Mouse (Mus musculus): ENCODE measurements around the gene Bnipl.

Bnipl gene

GRCm38 (mm10) chr3:95233303-95233980, 17.6 kb downstream of the Bnipl start:
- TF ChIP-seq GATA4 (IDR thresholded peaks at IDR 0.05; ENCODE audit: insufficient replicate concordance, low read length): no peak

DNA sequence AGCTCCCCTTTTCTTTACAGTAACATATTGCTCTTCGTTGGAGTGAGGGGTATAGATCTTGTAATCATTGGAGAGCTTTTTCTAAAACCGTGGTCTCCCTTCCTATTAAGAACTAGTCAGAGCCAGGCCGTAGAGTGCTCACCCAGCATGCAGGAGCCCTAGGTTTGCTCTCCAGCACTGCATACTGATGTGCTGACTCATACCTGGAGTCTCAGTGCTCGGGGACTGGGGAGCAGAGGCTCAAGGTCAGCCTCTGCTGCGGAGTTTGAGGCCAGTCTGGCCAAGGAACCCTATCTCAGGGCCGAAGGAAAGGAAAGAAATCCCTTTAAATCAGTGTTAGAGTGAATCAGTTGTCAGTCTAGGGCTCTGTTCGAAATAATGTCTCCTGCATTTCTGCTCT, 18.2 kb downstream of the Bnipl start:
- TF ChIP-seq GATA4 (IDR thresholded peaks at IDR 0.05; ENCODE audit: insufficient replicate concordance, low read length): no peak

- no peak for TF ChIP-seq GATA4 (IDR thresholded peaks at IDR 0.05; ENCODE audit: insufficient replicate concordance, low read length)
Observed at GRCm38 (mm10) chr3:95231298-95232221, 19.4 kb downstream of the Bnipl start, which contains the start of gene Mllt11. Gene Mllt11, minus strand, starts transcription at chr3:95232171.

DNA sequence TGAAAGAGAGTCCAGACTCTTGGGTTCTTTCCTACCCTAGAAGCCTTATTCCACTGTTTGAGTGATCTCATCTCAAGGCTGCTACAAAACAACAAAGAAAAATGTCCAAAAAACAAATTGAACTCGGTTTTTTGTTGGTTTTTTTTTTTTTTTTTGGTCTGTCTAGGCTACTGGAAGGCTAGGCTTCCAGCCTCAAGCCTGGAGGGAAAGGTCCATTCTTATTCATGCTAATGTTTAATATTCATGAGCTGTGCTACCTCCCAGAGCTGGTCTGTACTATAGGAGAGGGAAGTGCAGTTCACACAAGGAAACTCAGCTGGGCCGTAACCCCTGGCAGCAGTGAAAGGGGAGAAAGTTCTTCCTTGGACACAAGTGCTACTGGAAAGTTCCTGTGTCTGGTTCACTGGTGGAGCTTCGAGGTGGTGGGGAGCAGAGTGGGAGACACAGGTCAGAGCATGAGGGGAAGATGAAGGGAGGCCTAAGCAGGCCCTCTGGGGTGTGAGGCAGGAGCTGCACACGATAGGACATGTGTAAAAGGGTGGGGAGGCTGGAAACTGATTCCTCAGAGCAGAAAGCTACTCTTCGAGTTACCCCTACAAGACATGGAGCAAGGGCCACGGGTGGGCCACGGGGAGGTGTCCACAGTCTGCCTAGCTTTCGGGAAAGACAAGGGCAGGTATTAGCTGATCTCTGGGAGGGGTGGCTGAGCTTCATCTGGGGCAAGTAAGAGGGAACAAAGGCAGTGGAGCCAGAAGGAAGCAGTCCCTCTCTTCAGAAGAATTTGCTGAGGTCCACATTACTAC, 20.3 kb downstream of the Bnipl start:
- TF ChIP-seq GATA4 (IDR thresholded peaks at IDR 0.05; ENCODE audit: insufficient replicate concordance, low read length): no peak

DNA sequence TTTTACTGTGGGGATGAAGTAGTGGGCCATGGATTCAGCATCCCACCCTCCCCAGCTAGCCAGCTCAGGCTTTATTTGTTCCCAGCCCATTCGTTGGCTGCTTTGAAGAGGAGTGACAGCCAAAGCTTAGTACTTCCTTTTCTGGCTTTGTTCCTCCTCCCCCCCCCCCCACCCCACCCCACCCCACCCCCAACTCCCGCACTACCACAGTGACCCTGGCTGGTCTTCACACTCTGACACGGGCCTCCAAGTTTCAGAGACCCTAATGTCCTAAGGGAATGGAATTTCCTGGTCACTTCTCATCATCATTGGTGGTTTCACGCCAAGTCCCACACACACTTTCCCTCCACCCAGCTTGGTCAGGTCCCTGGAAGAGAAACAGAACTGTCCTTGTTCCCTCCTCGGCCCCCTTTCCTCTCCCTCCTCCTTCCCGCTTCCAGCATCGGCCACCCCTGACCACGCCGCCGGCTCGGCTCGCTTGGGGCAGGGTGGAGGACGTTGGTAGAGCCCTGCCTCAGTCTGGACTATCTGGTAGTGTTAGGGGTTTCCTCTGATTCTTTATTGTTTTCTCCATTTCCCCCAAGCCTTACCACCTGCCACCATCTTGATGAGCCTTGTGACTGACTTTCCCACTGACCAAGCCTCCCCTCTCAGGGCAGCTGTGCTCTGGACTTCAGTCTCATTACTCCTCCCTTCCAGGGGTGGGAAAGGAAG, 21.1 kb downstream of the Bnipl start:
- TF ChIP-seq GATA4 (IDR thresholded peaks at IDR 0.05; ENCODE audit: insufficient replicate concordance, low read length): no peak

DNA sequence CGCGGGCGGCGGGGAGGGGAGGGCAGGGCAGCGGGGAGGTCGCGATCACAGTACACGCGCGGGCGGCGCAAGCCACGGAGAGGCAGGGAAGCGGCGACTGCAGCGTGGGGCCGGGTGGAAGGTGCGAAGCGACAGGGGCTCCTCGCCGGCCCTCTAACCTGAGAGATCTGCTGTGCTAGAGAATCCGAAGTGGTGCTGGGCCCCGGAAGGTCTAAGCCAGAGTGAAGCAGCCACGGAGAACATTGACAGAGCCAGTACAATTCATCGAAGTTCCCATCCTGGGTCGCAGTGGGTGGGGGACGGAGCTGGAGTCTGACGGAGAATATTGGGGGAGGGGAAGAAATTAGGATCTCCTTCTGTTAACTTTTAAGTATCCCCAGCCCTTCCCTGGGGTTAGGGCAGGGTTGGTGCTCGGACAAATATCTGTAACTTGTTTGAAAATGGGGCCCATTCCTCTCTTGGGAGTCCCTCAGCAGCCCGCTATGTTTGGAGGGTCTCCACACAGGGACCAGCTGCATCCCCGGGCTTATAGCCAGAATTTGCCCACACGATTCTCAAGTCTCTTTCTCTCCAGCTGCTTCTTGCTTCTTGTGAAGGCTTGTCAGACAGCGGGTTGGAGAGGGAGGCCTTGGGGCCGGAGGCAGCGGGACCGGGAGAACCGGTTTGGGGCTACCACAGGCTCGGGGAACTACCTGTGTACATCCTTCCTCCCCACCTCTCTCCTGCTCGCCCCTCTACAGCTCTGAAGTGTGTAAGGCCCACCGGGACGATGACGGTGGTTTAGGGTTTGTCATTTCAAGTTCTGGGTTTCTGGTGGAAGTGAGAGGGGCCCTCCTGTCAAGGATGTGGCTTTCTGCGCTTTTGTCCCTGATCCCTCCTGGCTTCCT, 21.9 kb downstream of the Bnipl start:
- TF ChIP-seq GATA4 (IDR thresholded peaks at IDR 0.05; ENCODE audit: insufficient replicate concordance, low read length): no peak

GRCm38 (mm10) chr3:95228148-95228893, 22.7 kb downstream of the Bnipl start, which contains the start of gene Cdc42se1:
Gene Cdc42se1, plus strand, starts transcription at chr3:95228732.
- peak; percentile 59; the same call in 1 of the 2 replicates for TF ChIP-seq GATA4 (IDR thresholded peaks at IDR 0.05; ENCODE audit: insufficient replicate concordance, low read length)

GRCm38 (mm10) chr3:95227214-95227613, 23.8 kb downstream of the Bnipl start:
- TF ChIP-seq GATA4 (IDR thresholded peaks at IDR 0.05; ENCODE audit: insufficient replicate concordance, low read length): no peak

DNA sequence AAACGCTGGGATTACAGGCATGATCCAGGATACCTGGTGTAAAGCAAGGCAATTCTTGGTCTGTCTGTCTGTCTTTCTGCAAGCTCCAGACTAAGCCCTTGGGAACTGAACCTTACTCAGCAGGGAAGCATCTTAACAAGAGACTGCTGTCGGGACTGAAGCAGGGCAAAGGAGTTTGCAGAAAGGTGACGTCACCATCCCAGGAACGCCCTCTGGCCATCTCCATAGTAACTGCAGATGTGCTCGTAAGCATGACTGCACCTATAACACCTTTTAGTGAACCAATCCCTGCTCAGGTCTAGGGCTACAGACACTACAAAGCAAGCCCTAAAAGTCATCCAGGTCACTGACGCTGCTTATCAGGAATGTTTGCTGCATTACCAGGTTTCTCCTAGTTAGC, 26.7 kb downstream of the Bnipl start:
- TF ChIP-seq GATA4 (IDR thresholded peaks at IDR 0.05; ENCODE audit: insufficient replicate concordance, low read length): no peak

GRCm38 (mm10) chr3:95223041-95223440, 28.0 kb downstream of the Bnipl start:
- TF ChIP-seq GATA4 (IDR thresholded peaks at IDR 0.05; ENCODE audit: insufficient replicate concordance, low read length): no peak

- TF ChIP-seq GATA4 (IDR thresholded peaks at IDR 0.05; ENCODE audit: insufficient replicate concordance, low read length): no peak
Observed at GRCm38 (mm10) chr3:95218466-95219137, 32.4 kb downstream of the Bnipl start.
